Mouse (Mus musculus) thymus, adult 2 months (tissue): Measurements from ENCODE around the gene Cma2.

ENCODE experiments used
- CTCF ChIP-seq: fragments of 200-500 bp; IDR thresholded peaks from 2 replicates; pipeline ENCODE4 v1.5.1; 2012; ENCODE audit warnings: mild to moderate bottlenecking, control low read depth, low read length, moderate library complexity, borderline replicate concordance; ENCODE audit not compliant: control insufficient read depth, poor library complexity, insufficient read depth; ENCODE audit errors: extremely low read depth
- POLR2A ChIP-seq: fragments of 200-500 bp; IDR thresholded peaks from 2 replicates; pipeline ENCODE4 v1.6.1; 2012; ENCODE audit warnings: mild to moderate bottlenecking, low read length, control low read depth, moderate library complexity; ENCODE audit not compliant: control insufficient read depth, poor library complexity, insufficient read depth; ENCODE audit errors: extremely low read depth

GRCm38 (mm10) chr14:56013147-56013546 lies 62.4 kb downstream of the Cma2 start:
- TF ChIP-seq CTCF: no peak
- TF ChIP-seq POLR2A: no peak
